Mouse (Mus musculus): ENCODE results near the gene Hist1h3d. TPM values are rescaled to one million over a fixed set of nuclear protein-coding genes. Genes with fewer than 3 reads are reported as not detected.

Gene Hist1h3d
- 2.9 and 4.6 TPM in 2 replicates for polyA plus RNA-seq (2014; fragmentation: Nextera tagmentation; extraction: Ambion mirVana)

GRCm38 (mm10) chr13:23575271-23575851 is at the start of gene Hist1h3d:
Gene Hist1h3d (plus strand): TSS chr13:23575763.
- no peaks in the 10 kb centered on the region for H3K9me3 ChIP-seq (replicated peaks; ENCODE audit: control insufficient read depth, low read length)
- under 1% methylated on average over 18 of the region's 18 CpGs for WGBS (ENCODE audit: insufficient replicate concordance)
- H3K9ac ChIP-seq (ENCODE audit: low read depth, low read length): peak within 1 kb of the TSS; percentile 76
- peak; percentile 60 for ATAC-seq (replicated peaks; ENCODE audit: insufficient number of reproducible peaks, low FRiP score, low TSS enrichment)
- peaks cover 8% of the 10 kb centered on the region; the same call in 1 of the 2 replicates for H3K4me1 ChIP-seq (ENCODE audit: control insufficient read depth, insufficient read depth, low read length)
- peak within 1 kb of the TSS; percentile 84 for H3K27ac ChIP-seq (ENCODE audit: low read depth, low read length)
- H3K4me2 ChIP-seq: peak within 1 kb of the TSS; percentile 68
- H3K4me3 ChIP-seq (ENCODE audit: low read depth, low read length): peak within 1 kb of the TSS; percentile 45
- no peaks in the 10 kb centered on the region for H3K36me3 ChIP-seq (ENCODE audit: control insufficient read depth, insufficient read depth, low read length)
- H3K27me3 ChIP-seq (ENCODE audit: control insufficient read depth, insufficient read depth, low read length): no peaks in the 10 kb centered on the region

GRCm38 (mm10) chr13:23525901-23526300 is 49.7 kb upstream of the Hist1h3d start:
- no peak for ATAC-seq (replicated peaks; ENCODE audit: insufficient number of reproducible peaks, low FRiP score, low TSS enrichment)
- Histone ChIP-seq H3K36me3 (ENCODE audit: control insufficient read depth, insufficient read depth, low read length) (no peaks in the 10 kb centered on the region), H3K4me2 (peak overlapping the region; percentile 68), H3K9ac (ENCODE audit: low read depth, low read length) (peak overlapping the region; percentile 61), H3K9me3 (replicated peaks; ENCODE audit: control insufficient read depth, low read length) (no peaks in the 10 kb centered on the region), H3K4me3 (ENCODE audit: low read depth, low read length) (peak overlapping the region; percentile 56), H3K27me3 (ENCODE audit: control insufficient read depth, insufficient read depth, low read length) (no peaks in the 10 kb centered on the region), H3K27ac (ENCODE audit: low read depth, low read length) (no peak overlapping the region), H3K4me1 (ENCODE audit: control insufficient read depth, insufficient read depth, low read length) (peaks cover 6% of the 10 kb centered on the region)
- WGBS (ENCODE audit: insufficient replicate concordance): under 1% methylated on average over 10 of the region's 10 CpGs

DNA sequence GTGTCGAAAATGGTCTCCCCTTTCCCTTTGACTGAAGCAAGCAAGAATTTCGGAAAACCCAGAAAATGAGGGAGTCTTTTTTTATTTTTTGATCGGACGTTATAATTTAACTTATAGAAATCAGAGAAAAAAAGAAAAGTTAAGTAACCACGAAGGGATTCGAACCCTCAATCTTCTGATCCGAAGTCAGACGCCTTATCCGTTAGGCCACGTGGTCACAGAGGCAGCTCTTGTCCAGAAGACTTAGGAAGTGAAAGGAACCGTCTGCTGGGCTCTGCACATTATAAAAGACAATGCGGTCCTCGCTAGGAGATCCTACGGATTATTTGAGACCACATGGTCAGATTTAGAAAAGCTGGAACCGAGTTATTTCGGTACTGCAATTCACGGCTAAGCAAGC is 49.3 kb upstream of the Hist1h3d start:
- Histone ChIP-seq H3K4me2 (peak overlapping the region; percentile 68), H3K9me3 (replicated peaks; ENCODE audit: control insufficient read depth, low read length) (no peaks in the 10 kb centered on the region), H3K4me1 (ENCODE audit: control insufficient read depth, insufficient read depth, low read length) (peaks cover 6% of the 10 kb centered on the region), H3K9ac (ENCODE audit: low read depth, low read length) (peak overlapping the region; percentile 61), H3K36me3 (ENCODE audit: control insufficient read depth, insufficient read depth, low read length) (no peaks in the 10 kb centered on the region), H3K27me3 (ENCODE audit: control insufficient read depth, insufficient read depth, low read length) (no peaks in the 10 kb centered on the region), H3K27ac (ENCODE audit: low read depth, low read length) (no peak overlapping the region), H3K4me3 (ENCODE audit: low read depth, low read length) (peak overlapping the region; percentile 56)
- under 1% methylated on average over 17 of the region's 17 CpGs for WGBS (ENCODE audit: insufficient replicate concordance)
- 0 out of 2 replicates have a peak, but pooled peaks have one; percentile 31 for ATAC-seq (replicated peaks; ENCODE audit: insufficient number of reproducible peaks, low FRiP score, low TSS enrichment)

GRCm38 (mm10) chr13:23529005-23529404 is 46.6 kb upstream of the Hist1h3d start:
- H3K4me2 ChIP-seq: peak overlapping the region; percentile 33; the same call in 1 of the 2 replicates
- peaks cover 12% of the 10 kb centered on the region for H3K4me1 ChIP-seq (ENCODE audit: control insufficient read depth, insufficient read depth, low read length)
- H3K27ac ChIP-seq (ENCODE audit: low read depth, low read length): no peak overlapping the region
- no peaks in the 10 kb centered on the region for H3K36me3 ChIP-seq (ENCODE audit: control insufficient read depth, insufficient read depth, low read length)
- no peak overlapping the region for H3K9ac ChIP-seq (ENCODE audit: low read depth, low read length)
- 84% methylated on average over 5 of the region's 5 CpGs for WGBS (ENCODE audit: insufficient replicate concordance)
- no peak for ATAC-seq (replicated peaks; ENCODE audit: insufficient number of reproducible peaks, low FRiP score, low TSS enrichment)
- H3K9me3 ChIP-seq (replicated peaks; ENCODE audit: control insufficient read depth, low read length): no peaks in the 10 kb centered on the region
- no peak overlapping the region for H3K4me3 ChIP-seq (ENCODE audit: low read depth, low read length)
- no peaks in the 10 kb centered on the region for H3K27me3 ChIP-seq (ENCODE audit: control insufficient read depth, insufficient read depth, low read length)

- Histone ChIP-seq H3K27me3 (ENCODE audit: control insufficient read depth, insufficient read depth, low read length) (no peaks in the 10 kb centered on the region), H3K9me3 (replicated peaks; ENCODE audit: control insufficient read depth, low read length) (no peaks in the 10 kb centered on the region), H3K4me2 (peak overlapping the region; percentile 65), H3K4me3 (ENCODE audit: low read depth, low read length) (peak overlapping the region; percentile 57), H3K9ac (ENCODE audit: low read depth, low read length) (peak overlapping the region; percentile 90), H3K36me3 (ENCODE audit: control insufficient read depth, insufficient read depth, low read length) (no peaks in the 10 kb centered on the region), H3K4me1 (ENCODE audit: control insufficient read depth, insufficient read depth, low read length) (peaks cover 14% of the 10 kb centered on the region), H3K27ac (ENCODE audit: low read depth, low read length) (peak overlapping the region; percentile 98)
- WGBS (ENCODE audit: insufficient replicate concordance): 27% methylated on average over 2 of the region's 2 CpGs
- ATAC-seq (replicated peaks; ENCODE audit: insufficient number of reproducible peaks, low FRiP score, low TSS enrichment): no peak
Measured at GRCm38 (mm10) chr13:23529480-23530165, 45.9 kb upstream of the Hist1h3d start.

DNA sequence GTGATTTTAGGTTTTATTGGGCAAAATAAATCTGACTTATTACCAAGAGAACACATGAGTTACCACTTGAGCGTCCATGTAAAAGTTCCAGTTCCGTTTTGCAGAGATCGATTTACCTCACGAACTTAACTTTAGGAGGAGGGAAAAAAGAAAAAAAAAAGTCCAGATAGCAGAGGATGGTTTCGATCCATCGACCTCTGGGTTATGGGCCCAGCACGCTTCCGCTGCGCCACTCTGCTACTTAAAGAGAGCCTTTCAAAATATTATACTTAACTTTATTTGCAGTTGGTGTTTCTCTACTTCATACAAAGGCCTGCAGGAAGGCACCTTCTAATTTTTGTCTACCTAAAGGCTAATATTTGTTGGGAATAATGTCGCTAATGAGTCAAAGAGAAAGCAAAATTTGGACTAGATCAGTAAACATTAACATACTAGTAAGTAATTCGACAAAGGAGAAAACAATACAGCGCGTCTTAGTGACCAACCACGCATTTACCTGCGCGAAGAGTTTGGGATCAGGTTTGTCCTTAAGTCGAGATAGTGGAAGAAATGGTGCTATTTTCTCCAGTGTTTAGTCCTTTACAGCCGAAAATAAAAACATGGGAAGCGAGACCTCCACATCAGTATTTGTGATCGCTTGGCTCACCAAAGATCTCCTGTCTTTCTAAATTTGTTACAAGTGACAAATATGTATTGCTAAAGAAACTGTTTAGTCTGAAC is 45.2 kb upstream of the Hist1h3d start:
- Histone ChIP-seq H3K9ac (ENCODE audit: low read depth, low read length) (peak overlapping the region; percentile 90), H3K9me3 (replicated peaks; ENCODE audit: control insufficient read depth, low read length) (no peaks in the 10 kb centered on the region), H3K4me2 (peak overlapping the region; percentile 65), H3K36me3 (ENCODE audit: control insufficient read depth, insufficient read depth, low read length) (no peaks in the 10 kb centered on the region), H3K27me3 (ENCODE audit: control insufficient read depth, insufficient read depth, low read length) (no peaks in the 10 kb centered on the region), H3K4me3 (ENCODE audit: low read depth, low read length) (peak overlapping the region; percentile 57), H3K4me1 (ENCODE audit: control insufficient read depth, insufficient read depth, low read length) (peaks cover 12% of the 10 kb centered on the region), H3K27ac (ENCODE audit: low read depth, low read length) (peak overlapping the region; percentile 98)
- no peak for ATAC-seq (replicated peaks; ENCODE audit: insufficient number of reproducible peaks, low FRiP score, low TSS enrichment)
- under 1% methylated on average over 20 of the region's 20 CpGs for WGBS (ENCODE audit: insufficient replicate concordance)

DNA sequence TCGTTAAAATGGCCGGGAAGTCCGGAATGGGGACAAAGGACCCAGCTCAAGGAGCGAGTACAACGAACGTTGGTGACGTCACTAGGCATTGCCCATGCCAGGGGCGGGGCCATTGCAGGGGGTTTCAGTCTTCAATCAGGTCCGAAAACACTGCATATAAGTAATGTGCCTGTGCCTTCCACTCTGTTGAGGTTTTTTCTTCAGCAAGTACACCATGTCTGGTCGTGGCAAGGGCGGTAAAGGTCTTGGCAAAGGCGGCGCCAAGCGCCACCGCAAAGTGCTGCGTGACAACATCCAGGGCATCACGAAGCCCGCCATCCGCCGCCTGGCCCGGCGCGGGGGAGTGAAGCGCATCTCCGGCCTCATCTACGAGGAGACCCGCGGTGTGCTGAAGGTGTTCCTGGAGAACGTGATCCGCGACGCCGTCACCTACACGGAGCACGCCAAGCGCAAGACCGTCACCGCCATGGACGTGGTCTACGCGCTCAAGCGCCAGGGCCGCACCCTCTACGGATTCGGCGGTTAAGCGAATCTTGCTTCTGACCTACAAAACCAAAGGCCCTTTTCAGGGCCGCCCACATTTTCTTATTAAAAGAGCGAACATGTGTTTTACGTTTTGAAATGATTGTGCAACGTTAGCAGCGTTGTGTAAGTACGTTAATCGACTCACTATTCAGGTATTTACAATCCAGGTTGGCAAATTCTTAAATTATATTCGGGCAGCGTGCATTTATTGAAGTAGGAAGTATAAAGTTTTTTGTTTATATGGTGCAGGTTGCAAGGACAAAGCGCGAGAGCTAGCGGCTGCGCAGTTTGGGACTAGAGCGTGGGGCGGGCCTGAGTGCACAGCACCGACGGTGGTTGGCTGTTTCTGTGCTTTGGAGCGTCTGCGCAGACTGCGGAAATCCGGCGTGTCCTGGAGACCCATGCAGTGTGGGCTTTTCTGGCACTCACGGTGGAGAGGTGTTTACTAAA is 44.4 kb upstream of the Hist1h3d start, which contains the start of gene Hist1h4h:
TSS of gene Hist1h4h (plus strand) at position 150 of the 975 bp plus-strand sequence.
- peak; percentile 81 for ATAC-seq (replicated peaks; ENCODE audit: insufficient number of reproducible peaks, low FRiP score, low TSS enrichment)
- Histone ChIP-seq H3K36me3 (ENCODE audit: control insufficient read depth, insufficient read depth, low read length) (no peaks in the 10 kb centered on the region), H3K27me3 (ENCODE audit: control insufficient read depth, insufficient read depth, low read length) (no peaks in the 10 kb centered on the region), H3K4me3 (ENCODE audit: low read depth, low read length) (peak within 1 kb of the TSS; percentile 57), H3K4me1 (ENCODE audit: control insufficient read depth, insufficient read depth, low read length) (peaks cover 12% of the 10 kb centered on the region), H3K9me3 (replicated peaks; ENCODE audit: control insufficient read depth, low read length) (no peaks in the 10 kb centered on the region), H3K27ac (ENCODE audit: low read depth, low read length) (peak within 1 kb of the TSS; percentile 98), H3K4me2 (peak within 1 kb of the TSS; percentile 65), H3K9ac (ENCODE audit: low read depth, low read length) (peak within 1 kb of the TSS; percentile 90)
- under 1% methylated on average over 55 of the region's 70 CpGs for WGBS (ENCODE audit: insufficient replicate concordance)

All from heart, embryonic 11.5 days (tissue).